Mouse (Mus musculus) brain, embryonic 14.5 days (tissue): ENCODE measurements at regions not wholly inside any gene's neighbourhood (a gene's known extent, or its start where the extent isn't known, plus 50 kb on each side); places are given as distances from the start of the nearest gene placed in this dataset.

Source experiments
- CTCF ChIP-seq: fragments of 200-500 bp; IDR thresholded peaks from 2 replicates; pipeline ENCODE4 v1.5.1; 2012; ENCODE audit warnings: inconsistent platforms, mild to moderate bottlenecking, moderate library complexity, borderline replicate concordance; ENCODE audit not compliant: insufficient read depth, insufficient read length; ENCODE audit errors: extremely low read depth
- POLR2A ChIP-seq: fragments of 200-500 bp; IDR thresholded peaks from 2 replicates; pipeline ENCODE4 v1.6.1; 2012; ENCODE audit warnings: mild to moderate bottlenecking, inconsistent platforms, borderline replicate concordance; ENCODE audit not compliant: poor library complexity, insufficient read depth, insufficient read length, severe bottlenecking; ENCODE audit errors: extremely low read depth

GRCm38 (mm10) chr11:64812408-64812807, 166.4 kb upstream of the Elac2 start:
- TF ChIP-seq POLR2A: no peak
- TF ChIP-seq CTCF: no peak
